Mouse (Mus musculus) liver, postnatal 0 days (tissue): Measurements from ENCODE around the gene Npas2.

Experiments used
- CTCF ChIP-seq: sonication (generic); IDR thresholded peaks from 2 replicates; pipeline ENCODE4 v1.5.1; 2016; ENCODE audit warnings: antibody characterized with exemption, low read depth
- EP300 ChIP-seq: IDR thresholded peaks from 2 replicates; pipeline ENCODE4 v1.6.1; 2016; ENCODE audit warnings: antibody characterized with exemption, low read depth, mild to moderate bottlenecking

DNA sequence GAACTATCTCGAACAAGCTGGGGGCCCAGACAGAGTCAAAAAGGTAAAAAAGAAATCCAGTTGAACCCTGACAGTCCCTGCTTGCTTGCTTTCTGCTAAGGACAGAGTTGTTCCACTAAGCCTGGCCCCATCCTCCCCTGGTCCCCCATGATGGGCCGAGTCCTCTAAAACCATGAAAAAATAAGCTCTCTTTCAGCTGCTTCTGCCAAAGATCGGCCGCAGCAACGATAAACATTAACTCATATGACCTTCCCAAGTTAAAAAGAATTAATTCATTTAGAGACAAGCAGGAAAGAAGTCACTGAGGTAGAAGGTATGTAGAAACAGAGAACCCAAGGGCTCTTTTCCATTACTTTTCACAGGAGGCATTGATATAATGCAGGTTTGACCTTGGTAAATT lies 16.8 kb upstream of the Npas2 start:
- TF ChIP-seq CTCF, result no peak
- TF ChIP-seq EP300, result no peak
